Mouse (Mus musculus) liver, embryonic 15.5 days (tissue): ENCODE measurements around the gene S100a6. TPM values are rescaled to one million over a fixed set of nuclear protein-coding genes. Genes with fewer than 3 reads are reported as not detected.

Source experiments
- ATAC-seq: fragments of 200-750 bp; cut with Nextera tagmentation; 2 replicates; pipeline ENCODE4 v1.8.0; 2017; ENCODE audit warnings: moderate number of reproducible peaks, mild to moderate bottlenecking, moderate library complexity; ENCODE audit not compliant: insufficient read depth
- H3K27ac ChIP-seq: fragments of 300-500 bp; sonication (generic); replicated peaks from 2 replicates; pipeline ENCODE4 v1.5.1; 2015; ENCODE audit warnings: mild to moderate bottlenecking, inconsistent platforms
- H3K27me3 ChIP-seq: fragments of 300-500 bp; sonication (generic); 2 replicates; pipeline ENCODE4 v1.6.1; 2015; ENCODE audit warnings: mild to moderate bottlenecking, inconsistent platforms
- H3K36me3 ChIP-seq: fragments of 300-500 bp; sonication (generic); replicated peaks from 2 replicates; pipeline ENCODE4 v1.6.1; 2015; ENCODE audit warnings: moderate library complexity, mild to moderate bottlenecking, inconsistent platforms
- H3K4me1 ChIP-seq: fragments of 300-500 bp; sonication (generic); replicated peaks from 2 replicates; pipeline ENCODE4 v1.6.1; 2015; ENCODE audit warnings: inconsistent platforms
- H3K4me2 ChIP-seq: fragments of 300-500 bp; sonication (generic); 2 replicates; pipeline ENCODE4 v1.6.1; 2015; ENCODE audit warnings: moderate library complexity, mild to moderate bottlenecking, inconsistent platforms
- H3K4me3 ChIP-seq: fragments of 300-500 bp; sonication (generic); replicated peaks from 2 replicates; pipeline ENCODE4 v1.5.1; 2015; ENCODE audit warnings: mild to moderate bottlenecking, inconsistent platforms
- H3K9ac ChIP-seq: fragments of 300-500 bp; sonication (generic); 2 replicates; pipeline ENCODE4 v1.6.1; 2015; ENCODE audit warnings: moderate library complexity, mild to moderate bottlenecking, inconsistent platforms
- H3K9me3 ChIP-seq: fragments of 300-500 bp; sonication (generic); replicated peaks from 2 replicates; pipeline ENCODE4 v1.6.1; 2016; ENCODE audit warnings: inconsistent platforms
- WGBS: fragments of 180-500 bp; shearing (Covaris S2); methylation state at CpG from one replicate; pipeline ENCODE4 v1.1.7; 2015; ENCODE audit warnings: mixed read lengths; ENCODE audit not compliant: insufficient replicate concordance; 5-methylcytosine and 5-hydroxymethylcytosine counted together
- polyA plus RNA-seq: library from polyadenylated mRNA; unstranded; fragments of >200 nt; fragmentation: Nextera tagmentation; extraction: Ambion mirVana; gene quantifications from 2 replicates; pipeline ENCODE4 v1.2.1, GENCODE M21; 2015

Gene S100a6
- polyA plus RNA-seq, 1 experiment from 2014 or later, result 15.9 TPM

DNA sequence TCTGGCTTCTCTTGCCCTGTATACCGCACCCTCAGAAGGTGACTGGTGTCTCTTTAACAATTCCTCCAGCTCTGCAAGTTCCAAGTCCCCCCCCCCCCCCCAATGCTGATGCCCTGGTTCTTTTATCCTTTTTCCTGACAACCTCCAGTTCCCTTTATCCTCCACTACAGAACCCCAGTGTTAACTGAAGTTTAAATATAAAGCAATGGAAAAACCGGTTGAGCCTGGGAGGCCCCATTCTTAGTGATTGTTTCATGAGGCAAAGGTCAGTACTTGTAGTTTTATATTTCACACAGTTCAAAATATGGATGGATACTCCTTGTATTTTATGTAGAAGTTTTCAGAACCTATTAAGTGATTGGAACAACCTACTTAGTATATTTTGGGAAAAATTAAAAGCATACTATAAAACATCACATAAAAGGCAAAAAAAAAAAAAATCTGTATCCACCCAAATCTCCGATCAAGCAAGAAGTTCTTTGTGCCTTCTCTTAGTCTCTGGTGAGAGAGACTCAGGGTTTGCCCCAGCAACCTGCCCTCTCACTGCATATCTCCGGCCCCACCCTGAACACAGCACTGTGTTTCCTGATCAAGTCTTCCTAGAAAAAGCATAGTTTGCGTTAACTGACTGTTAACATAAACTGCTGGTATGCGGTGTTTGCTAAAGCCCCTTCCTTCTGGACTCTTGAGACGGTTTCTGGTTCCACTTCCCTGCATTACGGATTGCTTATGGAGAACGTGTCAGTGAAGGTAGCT, 13.8 kb downstream of the S100a6 start:
- ATAC-seq, result no peak
- WGBS, result 50% methylated on average over 9 of the region's 9 CpGs
- Histone ChIP-seq H3K36me3 (no peaks in the 10 kb centered on the region), H3K4me2 (no peak overlapping the region), H3K9me3 (no peaks in the 10 kb centered on the region), H3K4me3 (no peak overlapping the region), H3K4me1 (peaks cover 3% of the 10 kb centered on the region; the same call in 1 of the 2 replicates), H3K27ac (no peak overlapping the region), H3K27me3 (no peaks in the 10 kb centered on the region), H3K9ac (no peak overlapping the region)

DNA sequence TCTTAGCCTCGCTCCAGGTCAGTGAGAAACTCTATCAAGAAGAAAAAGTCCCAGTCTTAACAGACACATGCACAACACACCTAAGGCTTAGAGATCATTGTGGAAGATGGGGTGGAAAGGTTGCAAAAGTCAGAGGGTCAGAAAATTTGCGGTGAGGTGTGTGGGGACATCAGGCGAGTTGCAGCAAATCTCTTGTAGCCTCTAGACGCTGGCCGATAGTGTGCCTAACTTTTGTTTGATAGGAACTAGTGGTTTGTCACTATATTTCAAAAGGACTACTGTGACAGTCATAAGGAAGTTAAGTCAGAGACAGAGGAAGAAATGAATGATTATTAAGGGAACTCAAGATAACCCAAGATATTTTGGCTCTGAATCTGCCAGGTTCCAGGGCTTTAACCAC, 14.7 kb downstream of the S100a6 start:
- H3K36me3 ChIP-seq, result no peaks in the 10 kb centered on the region
- H3K4me2 ChIP-seq, result no peak overlapping the region
- H3K27ac ChIP-seq, result no peak overlapping the region
- no peaks in the 10 kb centered on the region for H3K27me3 ChIP-seq
- ATAC-seq, result no peak
- no peak overlapping the region for H3K4me3 ChIP-seq
- peaks cover 3% of the 10 kb centered on the region; the same call in 1 of the 2 replicates for H3K4me1 ChIP-seq
- 61% methylated on average over 5 of the region's 5 CpGs for WGBS
- no peaks in the 10 kb centered on the region for H3K9me3 ChIP-seq
- H3K9ac ChIP-seq, result no peak overlapping the region

DNA sequence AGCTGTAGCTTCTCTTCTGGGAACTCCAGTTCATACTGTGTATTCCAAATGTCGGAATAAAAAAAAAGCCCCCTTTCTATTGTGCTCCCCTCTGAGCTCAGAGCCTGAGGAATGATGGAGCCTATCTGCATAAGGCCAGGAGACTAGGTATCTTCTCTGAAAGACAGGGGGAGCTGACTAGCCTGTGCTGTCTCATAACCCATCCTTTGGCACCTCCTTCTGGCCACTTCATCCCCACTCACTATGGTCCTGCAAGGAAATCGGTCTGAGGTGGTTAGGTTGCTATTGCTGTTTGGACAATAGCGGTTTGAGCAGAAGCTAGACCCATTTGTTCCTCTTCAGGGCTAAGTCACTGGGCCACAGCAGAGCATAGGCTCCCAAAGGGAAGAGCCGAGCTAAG, 15.1 kb downstream of the S100a6 start:
- Histone ChIP-seq H3K27ac (no peak overlapping the region), H3K9me3 (no peaks in the 10 kb centered on the region), H3K4me2 (no peak overlapping the region), H3K36me3 (no peaks in the 10 kb centered on the region), H3K27me3 (no peaks in the 10 kb centered on the region), H3K9ac (no peak overlapping the region), H3K4me1 (peaks cover 3% of the 10 kb centered on the region; the same call in 1 of the 2 replicates), H3K4me3 (no peak overlapping the region)
- ATAC-seq, result no peak
- WGBS, result 45% methylated on average over 4 of the region's 4 CpGs

DNA sequence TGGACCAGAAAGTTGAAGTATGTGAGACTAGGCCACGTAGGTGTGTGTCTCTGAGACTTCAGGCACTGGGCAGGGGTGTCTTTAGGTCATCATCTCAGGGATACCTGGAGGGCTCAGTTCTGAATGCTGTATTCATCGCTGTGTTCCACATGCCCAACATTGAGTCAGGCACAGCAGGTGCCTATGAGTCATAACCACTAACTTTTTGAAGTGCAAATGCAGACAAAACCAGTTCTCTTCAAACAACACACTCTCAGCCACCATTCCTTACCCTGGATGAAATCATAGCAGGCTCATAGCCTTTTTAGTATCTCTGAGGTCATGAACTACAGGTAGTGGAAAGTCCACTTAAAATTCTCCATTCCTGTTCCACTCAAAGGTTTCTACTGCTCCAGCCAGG, 16.6 kb downstream of the S100a6 start:
- no peaks in the 10 kb centered on the region for H3K9me3 ChIP-seq
- H3K4me2 ChIP-seq, result no peak overlapping the region
- no peaks in the 10 kb centered on the region for H3K27me3 ChIP-seq
- WGBS, result 56% methylated on average over 2 of the region's 2 CpGs
- no peaks in the 10 kb centered on the region for H3K36me3 ChIP-seq
- no peak overlapping the region for H3K9ac ChIP-seq
- H3K27ac ChIP-seq, result no peak overlapping the region
- no peak overlapping the region for H3K4me3 ChIP-seq
- no peak for ATAC-seq
- H3K4me1 ChIP-seq, result peaks cover 3% of the 10 kb centered on the region; the same call in 1 of the 2 replicates

DNA sequence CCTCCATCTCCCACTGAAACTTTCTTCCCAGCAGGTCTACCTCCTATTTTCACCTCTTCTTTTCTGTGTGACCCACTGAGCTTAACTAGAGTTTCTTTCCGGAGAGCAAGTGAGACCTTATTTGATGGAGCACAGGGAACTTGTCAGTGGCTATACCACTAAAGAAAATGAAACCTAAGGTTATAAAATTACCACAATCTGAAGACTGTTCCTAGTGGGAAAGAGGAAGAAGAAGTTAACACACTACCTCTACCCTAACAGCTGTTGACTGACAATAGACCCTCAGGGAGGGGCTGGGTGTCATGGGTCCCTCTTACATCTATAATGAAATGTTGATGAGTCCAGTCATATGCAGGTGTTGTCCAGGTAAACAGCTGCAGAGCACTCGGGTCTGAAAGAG, 19.3 kb downstream of the S100a6 start:
- ATAC-seq, result no peak
- Histone ChIP-seq H3K9me3 (no peaks in the 10 kb centered on the region), H3K4me3 (no peak overlapping the region), H3K36me3 (no peaks in the 10 kb centered on the region), H3K27ac (no peak overlapping the region), H3K4me2 (no peak overlapping the region), H3K27me3 (no peaks in the 10 kb centered on the region), H3K4me1 (peaks cover 3% of the 10 kb centered on the region; the same call in 1 of the 2 replicates), H3K9ac (no peak overlapping the region)
- 46% methylated on average over 2 of the region's 2 CpGs for WGBS

DNA sequence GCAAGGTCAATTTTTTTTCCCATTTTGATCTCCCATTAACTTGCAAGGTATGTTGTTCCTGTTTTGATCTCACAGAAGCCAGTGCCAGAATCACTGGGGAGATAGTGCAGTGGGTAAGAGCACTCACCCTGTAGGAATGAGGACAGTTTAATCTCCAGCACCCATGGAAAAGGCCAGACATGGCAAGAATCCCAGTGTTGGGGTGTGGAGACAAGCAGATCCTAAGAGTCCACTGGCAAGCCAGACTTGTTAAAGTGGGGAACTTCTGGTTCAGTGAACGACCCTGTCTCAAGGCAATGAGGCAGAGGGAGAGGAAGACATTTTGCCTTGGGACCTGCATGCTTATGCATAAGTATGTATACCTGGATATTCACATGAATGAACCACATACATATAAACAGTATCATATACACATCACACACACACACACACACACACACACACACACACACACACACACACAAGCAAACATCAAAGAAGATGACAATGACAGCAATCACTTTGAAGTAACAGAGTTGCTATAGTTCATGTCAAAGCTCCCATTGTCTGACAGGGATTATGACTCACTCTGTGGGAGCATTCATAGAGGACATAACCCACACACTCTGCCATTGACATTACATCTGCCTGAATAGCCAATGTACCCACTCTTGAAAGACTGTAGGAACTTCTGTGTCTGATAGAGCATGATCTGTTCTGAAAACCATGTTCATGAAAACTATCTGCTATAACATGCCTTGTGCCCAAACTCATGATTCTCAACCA, 26.0 kb downstream of the S100a6 start:
- no peak for ATAC-seq
- H3K27ac ChIP-seq, result no peak overlapping the region
- no peaks in the 10 kb centered on the region for H3K36me3 ChIP-seq
- 47% methylated on average over 1 of the region's 1 CpGs for WGBS
- H3K4me2 ChIP-seq, result no peak overlapping the region
- H3K27me3 ChIP-seq, result no peaks in the 10 kb centered on the region
- H3K4me1 ChIP-seq, result no peaks in the 10 kb centered on the region
- no peak overlapping the region for H3K4me3 ChIP-seq
- H3K9ac ChIP-seq, result no peak overlapping the region
- no peaks in the 10 kb centered on the region for H3K9me3 ChIP-seq

DNA sequence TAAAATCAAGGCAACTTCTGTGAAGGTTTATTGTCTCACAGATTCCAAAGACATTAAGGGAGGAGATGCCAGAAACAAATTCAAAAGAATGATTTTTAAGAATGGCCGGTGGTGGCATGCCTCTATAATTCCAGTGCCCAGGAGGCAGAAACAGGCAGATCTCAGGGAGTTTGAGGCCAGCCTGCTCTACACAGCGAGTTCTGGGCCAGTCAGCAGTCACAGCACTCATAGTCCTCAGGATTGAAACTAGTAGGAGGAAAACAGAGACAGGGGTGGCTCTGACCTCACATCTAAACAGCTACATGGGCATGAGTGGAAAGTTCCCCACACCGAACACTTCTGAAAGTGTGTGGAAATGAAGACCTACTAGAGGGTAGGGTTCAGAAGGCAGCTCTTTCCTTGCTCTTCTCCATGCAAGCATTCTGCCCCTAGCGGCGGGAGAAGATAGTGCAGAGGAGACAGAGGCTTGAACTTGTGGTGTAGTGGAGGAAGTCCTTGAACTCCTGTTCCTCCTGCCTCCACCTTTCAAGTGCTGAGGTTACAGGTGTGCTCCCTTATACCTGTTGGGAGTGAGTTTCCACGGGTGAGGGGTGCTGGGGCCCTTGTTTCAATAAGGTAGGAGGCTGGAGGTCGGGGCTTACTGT, 27.0 kb downstream of the S100a6 start:
- WGBS, result 40% methylated on average over 7 of the region's 7 CpGs
- Histone ChIP-seq H3K4me2 (no peak overlapping the region), H3K36me3 (no peaks in the 10 kb centered on the region), H3K4me1 (no peaks in the 10 kb centered on the region), H3K9ac (no peak overlapping the region), H3K4me3 (no peak overlapping the region), H3K27me3 (no peaks in the 10 kb centered on the region), H3K27ac (no peak overlapping the region), H3K9me3 (no peaks in the 10 kb centered on the region)
- ATAC-seq, result no peak

DNA sequence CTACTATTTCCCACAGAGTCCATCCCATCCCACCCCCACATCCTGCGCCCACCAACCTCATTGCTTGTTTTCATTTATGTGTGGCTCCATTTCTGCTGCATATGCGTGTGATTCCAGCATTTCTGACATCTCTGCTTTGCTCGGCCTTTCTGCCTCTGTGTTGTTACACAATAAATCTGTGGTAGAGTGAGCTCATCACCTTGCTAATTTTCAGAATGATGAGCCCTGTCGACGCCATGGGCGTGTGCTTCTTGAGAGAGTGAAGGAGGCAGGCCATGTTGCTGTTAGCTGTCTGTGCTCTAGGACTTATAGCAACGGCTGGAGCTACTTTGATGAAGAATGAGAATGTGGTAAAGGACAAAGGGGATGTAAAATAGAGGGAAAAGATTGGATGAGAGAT, 28.3 kb downstream of the S100a6 start:
- H3K27me3 ChIP-seq, result no peaks in the 10 kb centered on the region
- no peak for ATAC-seq
- H3K36me3 ChIP-seq, result no peaks in the 10 kb centered on the region
- H3K27ac ChIP-seq, result no peak overlapping the region
- H3K4me3 ChIP-seq, result no peak overlapping the region
- 57% methylated on average over 7 of the region's 7 CpGs for WGBS
- no peak overlapping the region for H3K9ac ChIP-seq
- no peaks in the 10 kb centered on the region for H3K9me3 ChIP-seq
- H3K4me2 ChIP-seq, result no peak overlapping the region
- H3K4me1 ChIP-seq, result no peaks in the 10 kb centered on the region

DNA sequence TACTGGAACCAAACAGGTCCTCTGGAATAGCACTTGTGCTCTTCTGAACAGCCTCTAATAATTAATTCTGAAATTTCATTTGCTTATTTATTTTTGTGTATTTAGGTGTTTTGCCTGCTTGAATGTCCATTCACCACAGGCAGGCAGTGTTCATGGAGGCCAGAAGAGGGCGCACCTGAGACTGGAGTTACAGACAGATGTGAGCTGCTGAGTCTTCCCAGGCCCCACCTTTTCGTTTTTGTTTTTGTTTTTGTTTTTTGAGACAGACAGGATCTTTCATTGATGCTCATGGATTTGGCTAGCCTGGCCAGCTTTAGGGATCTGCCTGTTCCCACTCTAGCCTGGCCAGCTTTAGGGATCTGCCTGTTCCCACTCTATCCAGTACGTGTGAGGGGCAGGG, 31.5 kb downstream of the S100a6 start:
- Histone ChIP-seq H3K27ac (no peak overlapping the region), H3K36me3 (no peaks in the 10 kb centered on the region), H3K27me3 (no peaks in the 10 kb centered on the region), H3K4me1 (no peaks in the 10 kb centered on the region), H3K4me2 (no peak overlapping the region), H3K4me3 (no peak overlapping the region), H3K9ac (no peak overlapping the region), H3K9me3 (no peaks in the 10 kb centered on the region)
- WGBS, result 32% methylated on average over 3 of the region's 3 CpGs
- no peak for ATAC-seq

DNA sequence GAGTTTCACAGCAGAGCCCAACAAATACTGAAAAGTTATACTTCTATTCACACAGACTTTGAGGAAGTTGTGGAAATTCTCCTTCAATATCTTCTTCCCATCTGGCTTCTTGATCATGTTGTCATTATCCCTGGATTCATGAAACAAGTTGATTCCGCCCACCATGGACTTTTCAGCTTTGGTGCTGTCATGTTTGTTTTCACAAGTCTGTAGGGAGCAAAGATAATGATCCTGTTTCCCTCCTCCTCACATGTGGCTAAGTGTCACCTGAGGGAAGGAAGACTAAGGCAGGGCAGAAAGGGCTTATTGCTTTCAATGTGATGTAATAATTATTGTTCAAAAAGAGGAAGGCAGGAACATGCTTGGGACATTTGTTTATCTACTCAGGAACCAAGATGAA, 34.6 kb downstream of the S100a6 start:
- no peak for ATAC-seq
- Histone ChIP-seq H3K4me1 (no peaks in the 10 kb centered on the region), H3K4me3 (no peak overlapping the region), H3K36me3 (no peaks in the 10 kb centered on the region), H3K9ac (no peak overlapping the region), H3K4me2 (no peak overlapping the region), H3K27ac (no peak overlapping the region), H3K9me3 (no peaks in the 10 kb centered on the region), H3K27me3 (no peaks in the 10 kb centered on the region)
- WGBS, result 47% methylated on average over 1 of the region's 1 CpGs

DNA sequence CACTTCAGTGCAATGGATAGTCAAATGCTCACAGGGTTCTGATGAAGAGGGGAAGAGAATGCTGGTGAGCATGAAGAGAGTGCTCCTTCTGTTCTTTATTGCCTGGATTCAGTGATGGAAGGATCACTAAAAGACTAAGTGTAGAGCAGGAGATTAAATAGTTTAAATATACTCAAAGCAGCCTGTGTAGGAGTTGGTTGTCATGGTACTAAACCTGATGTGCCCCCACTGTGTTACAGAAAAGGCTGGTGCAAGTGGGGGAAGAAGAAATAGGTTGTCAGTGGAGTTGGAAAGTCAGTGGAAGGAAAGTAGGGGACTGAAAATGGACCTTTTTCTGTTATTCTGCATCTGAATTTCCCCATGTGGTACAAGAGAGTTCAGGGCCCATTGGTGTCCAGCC, 36.3 kb downstream of the S100a6 start:
- Histone ChIP-seq H3K4me3 (no peak overlapping the region), H3K9ac (no peak overlapping the region), H3K27ac (no peak overlapping the region), H3K4me1 (no peaks in the 10 kb centered on the region), H3K27me3 (no peaks in the 10 kb centered on the region), H3K9me3 (no peaks in the 10 kb centered on the region), H3K36me3 (no peaks in the 10 kb centered on the region), H3K4me2 (no peak overlapping the region)
- ATAC-seq, result no peak
